Mouse (Mus musculus): ENCODE results near the gene Hmgcll1. TPM values are rescaled to one million over a fixed set of nuclear protein-coding genes. Genes with fewer than 3 reads are reported as not detected.

Hmgcll1 gene
- total RNA-seq, 1 experiment, result 3.8 TPM

GRCm38 (mm10) chr9:75998791-75999350 lies 15.8 kb upstream of the Hmgcll1 start:
- Histone ChIP-seq H3K4me1 (ENCODE audit: control insufficient read depth in 2 of 2, insufficient read depth in 2 of 2, low read length in 2 of 2, poor library complexity in 1 of 2) (no peaks in the 10 kb centered on the region), H3K9ac (ENCODE audit: insufficient read depth, low read depth, low read length, poor library complexity, severe bottlenecking) (no peak overlapping the region), H3K9me3 (ENCODE audit: control insufficient read depth, insufficient read depth, low read depth, low read length) (no peaks in the 10 kb centered on the region), H3K4me3 (ENCODE audit: insufficient read depth in 1 of 2, low read depth in 1 of 2, low read length in 2 of 2, poor library complexity in 1 of 2, severe bottlenecking in 1 of 2) (no peak overlapping the region), H3K36me3 (ENCODE audit: control insufficient read depth, insufficient read depth, low read length, poor library complexity, severe bottlenecking) (no peaks in the 10 kb centered on the region), H3K27ac (ENCODE audit: insufficient read depth, low read depth, low read length, poor library complexity, severe bottlenecking) (no peak overlapping the region)
- no peak for TF ChIP-seq MAFK (IDR thresholded peaks at IDR 0.05; ENCODE audit: insufficient read depth, low read depth, low read length)
- TF ChIP-seq CHD2 (IDR thresholded peaks at IDR 0.05; ENCODE audit: low read depth, low read length), result no peak
- TF ChIP-seq ZC3H11A (IDR thresholded peaks at IDR 0.05; ENCODE audit: borderline replicate concordance, low read depth, low read length), result no peak
- no peak for TF ChIP-seq HCFC1 (IDR thresholded peaks at IDR 0.05; ENCODE audit: borderline replicate concordance, insufficient read depth, low read length)
- TF ChIP-seq ZNF384 (IDR thresholded peaks at IDR 0.05; ENCODE audit: low read depth, low read length), result no peak
- in situ Hi-C loops (cut with MboI; ENCODE audit: low sequenced_read_pairs in 2 of 2, unreplicated experiment in 2 of 2), result no loop called here
- DNase-seq (ENCODE audit: low read depth, low spot score), result no peak

- H3K9me3 ChIP-seq (ENCODE audit: control insufficient read depth, insufficient read depth, low read depth, low read length), result no peaks in the 10 kb centered on the region
- in situ Hi-C loops (cut with MboI; ENCODE audit: low sequenced_read_pairs in 2 of 2, unreplicated experiment in 2 of 2), result no loop called here
- H3K9ac ChIP-seq (ENCODE audit: insufficient read depth, low read depth, low read length, poor library complexity, severe bottlenecking), result no peak overlapping the region
- no peak for TF ChIP-seq ZNF384 (IDR thresholded peaks at IDR 0.05; ENCODE audit: low read depth, low read length)
- TF ChIP-seq MAFK (IDR thresholded peaks at IDR 0.05; ENCODE audit: insufficient read depth, low read depth, low read length), result no peak
- no peak for TF ChIP-seq CHD2 (IDR thresholded peaks at IDR 0.05; ENCODE audit: low read depth, low read length)
- TF ChIP-seq HCFC1 (IDR thresholded peaks at IDR 0.05; ENCODE audit: borderline replicate concordance, insufficient read depth, low read length), result no peak
- TF ChIP-seq ZC3H11A (IDR thresholded peaks at IDR 0.05; ENCODE audit: borderline replicate concordance, low read depth, low read length), result no peak
- no peak overlapping the region for H3K27ac ChIP-seq (ENCODE audit: insufficient read depth, low read depth, low read length, poor library complexity, severe bottlenecking)
- H3K4me3 ChIP-seq (ENCODE audit: insufficient read depth in 1 of 2, low read depth in 1 of 2, low read length in 2 of 2, poor library complexity in 1 of 2, severe bottlenecking in 1 of 2), result no peak overlapping the region
- no peak for DNase-seq (ENCODE audit: low read depth, low spot score)
- H3K4me1 ChIP-seq (ENCODE audit: control insufficient read depth in 2 of 2, insufficient read depth in 2 of 2, low read length in 2 of 2, poor library complexity in 1 of 2), result no peaks in the 10 kb centered on the region
- H3K36me3 ChIP-seq (ENCODE audit: control insufficient read depth, insufficient read depth, low read length, poor library complexity, severe bottlenecking), result no peaks in the 10 kb centered on the region
Observed at GRCm38 (mm10) chr9:76000876-76001858, 13.5 kb upstream of the Hmgcll1 start.

GRCm38 (mm10) chr9:76003066-76003465 lies 11.6 kb upstream of the Hmgcll1 start:
- in situ Hi-C loops (cut with MboI; ENCODE audit: low sequenced_read_pairs in 2 of 2, unreplicated experiment in 2 of 2), result no loop called here
- DNase-seq (ENCODE audit: low read depth, low spot score), result no peak
- no peak for TF ChIP-seq CHD2 (IDR thresholded peaks at IDR 0.05; ENCODE audit: low read depth, low read length)
- Histone ChIP-seq H3K9ac (ENCODE audit: insufficient read depth, low read depth, low read length, poor library complexity, severe bottlenecking) (no peak overlapping the region), H3K4me1 (ENCODE audit: control insufficient read depth in 2 of 2, insufficient read depth in 2 of 2, low read length in 2 of 2, poor library complexity in 1 of 2) (no peaks in the 10 kb centered on the region), H3K9me3 (ENCODE audit: control insufficient read depth, insufficient read depth, low read depth, low read length) (no peaks in the 10 kb centered on the region), H3K4me3 (ENCODE audit: insufficient read depth in 1 of 2, low read depth in 1 of 2, low read length in 2 of 2, poor library complexity in 1 of 2, severe bottlenecking in 1 of 2) (no peak overlapping the region), H3K36me3 (ENCODE audit: control insufficient read depth, insufficient read depth, low read length, poor library complexity, severe bottlenecking) (no peaks in the 10 kb centered on the region), H3K27ac (ENCODE audit: insufficient read depth, low read depth, low read length, poor library complexity, severe bottlenecking) (no peak overlapping the region)

- no peak overlapping the region for H3K4me3 ChIP-seq (ENCODE audit: insufficient read depth in 1 of 2, low read depth in 1 of 2, low read length in 2 of 2, poor library complexity in 1 of 2, severe bottlenecking in 1 of 2)
- H3K4me1 ChIP-seq (ENCODE audit: control insufficient read depth in 2 of 2, insufficient read depth in 2 of 2, low read length in 2 of 2, poor library complexity in 1 of 2), result no peaks in the 10 kb centered on the region
- TF ChIP-seq MAFK (IDR thresholded peaks at IDR 0.05; ENCODE audit: insufficient read depth, low read depth, low read length), result no peak
- no peak overlapping the region for H3K27ac ChIP-seq (ENCODE audit: insufficient read depth, low read depth, low read length, poor library complexity, severe bottlenecking)
- DNase-seq (ENCODE audit: low read depth, low spot score), result no peak
- H3K36me3 ChIP-seq (ENCODE audit: control insufficient read depth, insufficient read depth, low read length, poor library complexity, severe bottlenecking), result no peaks in the 10 kb centered on the region
- no peak overlapping the region for H3K9ac ChIP-seq (ENCODE audit: insufficient read depth, low read depth, low read length, poor library complexity, severe bottlenecking)
- H3K9me3 ChIP-seq (ENCODE audit: control insufficient read depth, insufficient read depth, low read depth, low read length), result no peaks in the 10 kb centered on the region
- in situ Hi-C loops (cut with MboI; ENCODE audit: low sequenced_read_pairs in 2 of 2, unreplicated experiment in 2 of 2), result no loop called here
Observed at GRCm38 (mm10) chr9:76003637-76004036, 11.0 kb upstream of the Hmgcll1 start.

All from ES-E14 (cell line).